Mouse (Mus musculus) naive thymus-derived CD4-positive, alpha-beta T cell, adult 2 months (primary cell): ENCODE measurements around the gene Procr.

ENCODE experiments used
- DNase-seq: peaks from one replicate; pipeline ENCODE4 v3.0.0-alpha.2; 2011; ENCODE audit warnings: low read depth

Procr gene

GRCm38 (mm10) chr2:155804053-155804452 is 53.1 kb downstream of the Procr start:
- DNase-seq, result no peak
